Mouse (Mus musculus): ENCODE measurements around the gene Hoxa2. TPM values are rescaled to one million over a fixed set of nuclear protein-coding genes. Genes with fewer than 3 reads are reported as not detected.

The Hoxa2 gene
- total RNA-seq, 1 experiment = 0.27 TPM

- in situ Hi-C loops (cut with MboI; ENCODE audit: low sequenced_read_pairs in 2 of 2, unreplicated experiment in 2 of 2) = no loop called here
- TF ChIP-seq HCFC1 (IDR thresholded peaks at IDR 0.05; ENCODE audit: borderline replicate concordance, insufficient read depth, low read length) = no peak
- no peak for TF ChIP-seq ZC3H11A (IDR thresholded peaks at IDR 0.05; ENCODE audit: borderline replicate concordance, low read depth, low read length)
- no peak for TF ChIP-seq ZNF384 (IDR thresholded peaks at IDR 0.05; ENCODE audit: low read depth, low read length)
- TF ChIP-seq CHD2 (IDR thresholded peaks at IDR 0.05; ENCODE audit: low read depth, low read length) = no peak
- TF ChIP-seq MAFK (IDR thresholded peaks at IDR 0.05; ENCODE audit: insufficient read depth, low read depth, low read length) = no peak
- no peaks in the 10 kb centered on the region for H3K36me3 ChIP-seq (ENCODE audit: control insufficient read depth, insufficient read depth, low read length, poor library complexity, severe bottlenecking)
Observed at GRCm38 (mm10) chr6:52121173-52121572, 43.5 kb downstream of the Hoxa2 start.

GRCm38 (mm10) chr6:52118903-52119635, 45.6 kb downstream of the Hoxa2 start:
- Histone ChIP-seq H3K4me3 (ENCODE audit: insufficient read depth in 1 of 2, low read depth in 1 of 2, low read length in 2 of 2, poor library complexity in 1 of 2, severe bottlenecking in 1 of 2) (no peak overlapping the region), H3K27ac (ENCODE audit: insufficient read depth, low read depth, low read length, poor library complexity, severe bottlenecking) (no peak overlapping the region), H3K4me1 (ENCODE audit: control insufficient read depth in 2 of 2, insufficient read depth in 2 of 2, low read length in 2 of 2, poor library complexity in 1 of 2) (peaks cover 0 to 6% of the 10 kb centered on the region in 2 experiments; a peak in 2 of 4 replicates), H3K36me3 (ENCODE audit: control insufficient read depth, insufficient read depth, low read length, poor library complexity, severe bottlenecking) (peaks cover 3% of the 10 kb centered on the region), H3K9me3 (ENCODE audit: control insufficient read depth, insufficient read depth, low read depth, low read length) (no peaks in the 10 kb centered on the region), H3K9ac (ENCODE audit: insufficient read depth, low read depth, low read length, poor library complexity, severe bottlenecking) (no peak overlapping the region)
- TF ChIP-seq MAFK (IDR thresholded peaks at IDR 0.05; ENCODE audit: insufficient read depth, low read depth, low read length) = no peak
- no peak for TF ChIP-seq ZNF384 (IDR thresholded peaks at IDR 0.05; ENCODE audit: low read depth, low read length)
- TF ChIP-seq CHD2 (IDR thresholded peaks at IDR 0.05; ENCODE audit: low read depth, low read length) = no peak
- TF ChIP-seq ZC3H11A (IDR thresholded peaks at IDR 0.05; ENCODE audit: borderline replicate concordance, low read depth, low read length) = no peak
- TF ChIP-seq HCFC1 (IDR thresholded peaks at IDR 0.05; ENCODE audit: borderline replicate concordance, insufficient read depth, low read length) = no peak
- DNase-seq (ENCODE audit: low read depth, low spot score) = no peak
- in situ Hi-C loops (cut with MboI; ENCODE audit: low sequenced_read_pairs in 2 of 2, unreplicated experiment in 2 of 2) = no loop called here

More at GRCm38 (mm10) chr6:52121173-52121572, 43.5 kb downstream of the Hoxa2 start:
- Histone ChIP-seq H3K9me3 (ENCODE audit: control insufficient read depth, insufficient read depth, low read depth, low read length) (no peaks in the 10 kb centered on the region), H3K27ac (ENCODE audit: insufficient read depth, low read depth, low read length, poor library complexity, severe bottlenecking) (no peak overlapping the region), H3K9ac (ENCODE audit: insufficient read depth, low read depth, low read length, poor library complexity, severe bottlenecking) (no peak overlapping the region), H3K4me1 (ENCODE audit: control insufficient read depth in 2 of 2, insufficient read depth in 2 of 2, low read length in 2 of 2, poor library complexity in 1 of 2) (peaks cover 0 to 3% of the 10 kb centered on the region in 2 experiments; a peak in 2 of 4 replicates), H3K4me3 (ENCODE audit: insufficient read depth in 1 of 2, low read depth in 1 of 2, low read length in 2 of 2, poor library complexity in 1 of 2, severe bottlenecking in 1 of 2) (no peak overlapping the region)
- no peak for DNase-seq (ENCODE audit: low read depth, low spot score)

- Histone ChIP-seq H3K27ac (ENCODE audit: insufficient read depth, low read depth, low read length, poor library complexity, severe bottlenecking) (no peak overlapping the region), H3K36me3 (ENCODE audit: control insufficient read depth, insufficient read depth, low read length, poor library complexity, severe bottlenecking) (peaks cover 17% of the 10 kb centered on the region), H3K9ac (ENCODE audit: insufficient read depth, low read depth, low read length, poor library complexity, severe bottlenecking) (no peak overlapping the region), H3K4me3 (ENCODE audit: insufficient read depth in 1 of 2, low read depth in 1 of 2, low read length in 2 of 2, poor library complexity in 1 of 2, severe bottlenecking in 1 of 2) (no peak overlapping the region), H3K9me3 (ENCODE audit: control insufficient read depth, insufficient read depth, low read depth, low read length) (no peaks in the 10 kb centered on the region), H3K4me1 (ENCODE audit: control insufficient read depth in 2 of 2, insufficient read depth in 2 of 2, low read length in 2 of 2, poor library complexity in 1 of 2) (peaks cover 0 to 6% of the 10 kb centered on the region in 2 experiments; a peak in 2 of 4 replicates)
- DNase-seq (ENCODE audit: low read depth, low spot score) = no peak
- TF ChIP-seq CHD2 (IDR thresholded peaks at IDR 0.05; ENCODE audit: low read depth, low read length) (no peak), MAFK (IDR thresholded peaks at IDR 0.05; ENCODE audit: insufficient read depth, low read depth, low read length) (no peak), ZC3H11A (IDR thresholded peaks at IDR 0.05; ENCODE audit: borderline replicate concordance, low read depth, low read length) (no peak)
- in situ Hi-C loops (cut with MboI; ENCODE audit: low sequenced_read_pairs in 2 of 2, unreplicated experiment in 2 of 2) = no loop called here
Observed at GRCm38 (mm10) chr6:52115899-52116298, 48.7 kb downstream of the Hoxa2 start.

Other genes starting within 250 kb of the Hoxa2 start
- gene Skap2, start 152.3 kb downstream of the Hoxa2 start, total RNA-seq (2012; rRNA removed) = 19.6 and 25.1 TPM in 2 replicates
- gene Hoxa1, start 6.5 kb downstream of the Hoxa2 start, total RNA-seq (2012; rRNA removed) = 1.1 and 3.5 TPM in 2 replicates
- gene 5730596B20Rik, start 12.7 kb upstream of the Hoxa2 start, total RNA-seq (2012; rRNA removed) = 0.18 TPM in 1 of 2 replicates, not detected in the other
- gene Hoxa4, start 26.9 kb upstream of the Hoxa2 start, total RNA-seq (2012; rRNA removed) = 0.13 TPM in 1 of 2 replicates, not detected in the other
- gene Hoxa5, start 39.8 kb upstream of the Hoxa2 start, total RNA-seq (2012; rRNA removed) = 0.49 TPM in 1 of 2 replicates, not detected in the other
- not detected in 2 replicates for gene Hoxa6, start 43.9 kb upstream of the Hoxa2 start, total RNA-seq (2012; rRNA removed)
- 0.27 TPM in 1 of 2 replicates, not detected in the other for gene Hoxa3, start 48.5 kb upstream of the Hoxa2 start, total RNA-seq (2012; rRNA removed)
- gene Gm28308, start 48.5 kb upstream of the Hoxa2 start, total RNA-seq (2012; rRNA removed) = 0.31 TPM in 1 of 2 replicates, not detected in the other
- 0.42 and 0.89 TPM in 2 replicates for gene Hoxa7, start 57.0 kb upstream of the Hoxa2 start, total RNA-seq (2012; rRNA removed)
- 0.26 and 1.4 TPM in 2 replicates for gene Hoxa9, start 66.3 kb upstream of the Hoxa2 start, total RNA-seq (2012; rRNA removed)
- gene Hoxa10, start 76.0 kb upstream of the Hoxa2 start, total RNA-seq (2012; rRNA removed) = 0.16 and 0.80 TPM in 2 replicates
- gene Hoxa11, start 81.0 kb upstream of the Hoxa2 start, total RNA-seq (2012; rRNA removed) = 0.31 TPM in 1 of 2 replicates, not detected in the other
- gene Hoxa13, start 96.0 kb upstream of the Hoxa2 start, total RNA-seq (2012; rRNA removed) = 0.21 and 0.40 TPM in 2 replicates
- 0.32 and 0.54 TPM in 2 replicates for gene Evx1, start 148.7 kb upstream of the Hoxa2 start, total RNA-seq (2012; rRNA removed)

All from ES-E14 (cell line).